Mouse (Mus musculus) neural tube, embryonic 12.5 days (tissue): ENCODE data around the gene Prrg3. TPM values are rescaled to one million over a fixed set of nuclear protein-coding genes. Genes with fewer than 3 reads are reported as not detected.
"Not testable (repeated sequence)": the region's sequence is repeated elsewhere in the genome, so short reads cannot be mapped to it uniquely, and the experiment has no call there.

Experiments used
- ATAC-seq: fragments of 200-750 bp; cut with Nextera tagmentation; 2 replicates; pipeline ENCODE4 v1.8.0; 2017; ENCODE audit warnings: low read depth, mild to moderate bottlenecking, moderate TSS enrichment, moderate library complexity; ENCODE audit not compliant: low FRiP score
- H3K27ac ChIP-seq: fragments of 300-500 bp; sonication (generic); 2 replicates; pipeline ENCODE4 v1.5.1; 2016
- H3K27me3 ChIP-seq: fragments of 300-500 bp; sonication (generic); replicated peaks from 2 replicates; pipeline ENCODE4 v1.6.1; 2016; ENCODE audit warnings: mild to moderate bottlenecking
- H3K36me3 ChIP-seq: fragments of 300-500 bp; sonication (generic); 2 replicates; pipeline ENCODE4 v1.6.1; 2016; ENCODE audit warnings: mild to moderate bottlenecking
- H3K4me1 ChIP-seq: fragments of 300-500 bp; sonication (generic); 2 replicates; pipeline ENCODE4 v1.6.1; 2016
- H3K4me2 ChIP-seq: fragments of 300-500 bp; sonication (generic); replicated peaks from 2 replicates; pipeline ENCODE4 v1.6.1; 2016; ENCODE audit warnings: mild to moderate bottlenecking
- H3K4me3 ChIP-seq: fragments of 300-500 bp; sonication (generic); 2 replicates; pipeline ENCODE4 v1.5.1; 2016
- H3K9ac ChIP-seq: fragments of 300-500 bp; sonication (generic); 2 replicates; pipeline ENCODE4 v1.6.1; 2016; ENCODE audit warnings: mild to moderate bottlenecking
- H3K9me3 ChIP-seq: fragments of 300-500 bp; sonication (generic); 2 replicates; pipeline ENCODE4 v1.6.1; 2016; ENCODE audit warnings: mild to moderate bottlenecking
- WGBS: fragments of 180-500 bp; shearing (Covaris S2); methylation state at CpG from one replicate; pipeline ENCODE4 v1.1.7; 2016; 5-methylcytosine and 5-hydroxymethylcytosine counted together
- polyA plus RNA-seq: library from polyadenylated mRNA; unstranded; fragments of >200 nt; fragmentation: Nextera tagmentation; extraction: Ambion mirVana; gene quantifications from 2 replicates; pipeline ENCODE4 v1.2.1, GENCODE M21; 2016

Gene Prrg3
- 9.8 and 10.8 TPM in 2 replicates for polyA plus RNA-seq

GRCm38 (mm10) chrX:71962073-71963051 is at the start of gene Prrg3:
Prrg3 (plus strand) TSS chrX:71962624.
- Histone ChIP-seq H3K27me3 (no peaks in the 10 kb centered on the region), H3K4me2 (peak within 1 kb of the TSS; percentile 68), H3K9me3 (no peaks in the 10 kb centered on the region), H3K36me3 (no peaks in the 10 kb centered on the region), H3K27ac (no peak within 1 kb of the TSS), H3K4me3 (peak within 1 kb of the TSS; percentile 47), H3K4me1 (peaks cover 6% of the 10 kb centered on the region), H3K9ac (peak within 1 kb of the TSS; percentile 74)
- ATAC-seq: peak; percentile 94
- WGBS: 22% methylated on average over 66 of the region's 72 CpGs

GRCm38 (mm10) chrX:71946631-71947030 is 15.8 kb upstream of the Prrg3 start:
- Histone ChIP-seq H3K27ac (no peak overlapping the region), H3K4me3 (no peak overlapping the region), H3K4me2 (no peak overlapping the region), H3K4me1 (no peaks in the 10 kb centered on the region), H3K36me3 (no peaks in the 10 kb centered on the region), H3K9ac (no peak overlapping the region), H3K27me3 (no peaks in the 10 kb centered on the region), H3K9me3 (no peaks in the 10 kb centered on the region)
- ATAC-seq: no peak
- 14% methylated on average over 3 of the region's 3 CpGs for WGBS

GRCm38 (mm10) chrX:71958366-71958765 is 4.1 kb upstream of the Prrg3 start:
- no peak for ATAC-seq
- Histone ChIP-seq H3K36me3 (no peaks in the 10 kb centered on the region), H3K9ac (no peak overlapping the region)

GRCm38 (mm10) chrX:71963275-71963912 is 970 bp downstream of the Prrg3 start:
- H3K27me3 ChIP-seq: no peaks in the 10 kb centered on the region
- H3K36me3 ChIP-seq: no peaks in the 10 kb centered on the region
- H3K4me3 ChIP-seq: peak overlapping the region; percentile 47
- H3K4me1 ChIP-seq: peaks cover 6% of the 10 kb centered on the region
- peak; percentile 48 for ATAC-seq
- peak overlapping the region; percentile 68 for H3K4me2 ChIP-seq
- H3K9ac ChIP-seq: peak overlapping the region; percentile 74; the same call in 1 of the 2 replicates
- no peak overlapping the region for H3K27ac ChIP-seq
- WGBS: 30% methylated on average over 9 of the region's 9 CpGs
- H3K9me3 ChIP-seq: no peaks in the 10 kb centered on the region

More at GRCm38 (mm10) chrX:71958366-71958765, 4.1 kb upstream of the Prrg3 start:
- Histone ChIP-seq H3K4me3 (no peak overlapping the region), H3K4me2 (no peak overlapping the region), H3K27ac (no peak overlapping the region), H3K4me1 (peaks cover under 1% of the 10 kb centered on the region), H3K27me3 (no peaks in the 10 kb centered on the region), H3K9me3 (no peaks in the 10 kb centered on the region)

GRCm38 (mm10) chrX:71968216-71968615 is 5.8 kb downstream of the Prrg3 start:
- Histone ChIP-seq H3K4me3 (no peak overlapping the region), H3K27me3 (no peaks in the 10 kb centered on the region), H3K36me3 (no peaks in the 10 kb centered on the region), H3K27ac (no peak overlapping the region), H3K9me3 (no peaks in the 10 kb centered on the region), H3K4me1 (peaks cover 6% of the 10 kb centered on the region; the same call in 1 of the 2 replicates), H3K9ac (no peak overlapping the region), H3K4me2 (no peak overlapping the region)
- no peak for ATAC-seq
- 85% methylated on average over 1 of the region's 1 CpGs for WGBS

GRCm38 (mm10) chrX:71968816-71969215 is 6.4 kb downstream of the Prrg3 start:
- WGBS: 78% methylated on average over 6 of the region's 6 CpGs
- Histone ChIP-seq H3K4me3 (no peak overlapping the region), H3K9me3 (no peaks in the 10 kb centered on the region), H3K27ac (no peak overlapping the region), H3K4me1 (0 out of 2 replicates have a peak, but pooled peaks cover under 1% of the 10 kb centered on the region), H3K4me2 (no peak overlapping the region), H3K36me3 (no peaks in the 10 kb centered on the region), H3K9ac (no peak overlapping the region), H3K27me3 (no peaks in the 10 kb centered on the region)
- no peak for ATAC-seq

GRCm38 (mm10) chrX:71971325-71971724 is 8.9 kb downstream of the Prrg3 start:
- WGBS: 81% methylated on average over 5 of the region's 5 CpGs
- H3K4me2 ChIP-seq: no peak overlapping the region
- H3K4me3 ChIP-seq: no peak overlapping the region
- H3K9ac ChIP-seq: no peak overlapping the region
- no peaks in the 10 kb centered on the region for H3K27me3 ChIP-seq
- H3K36me3 ChIP-seq: no peaks in the 10 kb centered on the region
- no peak for ATAC-seq
- no peaks in the 10 kb centered on the region for H3K4me1 ChIP-seq
- H3K27ac ChIP-seq: no peak overlapping the region
- no peaks in the 10 kb centered on the region for H3K9me3 ChIP-seq

GRCm38 (mm10) chrX:71972686-71973085 is 10.3 kb downstream of the Prrg3 start, which contains the start of gene Fate1:
Fate1 (plus strand) TSS chrX:71972986.
- Histone ChIP-seq H3K4me2 (no peak within 1 kb of the TSS), H3K4me1 (no peaks in the 10 kb centered on the region), H3K9me3 (no peaks in the 10 kb centered on the region), H3K36me3 (no peaks in the 10 kb centered on the region), H3K9ac (no peak within 1 kb of the TSS), H3K27me3 (no peaks in the 10 kb centered on the region), H3K27ac (no peak within 1 kb of the TSS), H3K4me3 (no peak within 1 kb of the TSS)
- WGBS: 79% methylated on average over 2 of the region's 2 CpGs
- no peak for ATAC-seq

- not testable (repeated sequence) for H3K9me3 ChIP-seq, H3K9ac ChIP-seq, H3K4me3 ChIP-seq, H3K27me3 ChIP-seq, ATAC-seq, H3K4me1 ChIP-seq, H3K4me2 ChIP-seq, H3K27ac ChIP-seq, H3K36me3 ChIP-seq
Measured at GRCm38 (mm10) chrX:71977681-71978080, 15.3 kb downstream of the Prrg3 start.

GRCm38 (mm10) chrX:71980443-71980842 is 18.0 kb downstream of the Prrg3 start:
- H3K9ac ChIP-seq: no peak overlapping the region
- H3K4me3 ChIP-seq: no peak overlapping the region
- no peaks in the 10 kb centered on the region for H3K4me1 ChIP-seq
- H3K36me3 ChIP-seq: no peaks in the 10 kb centered on the region
- 84% methylated on average over 3 of the region's 3 CpGs for WGBS
- H3K27me3 ChIP-seq: no peaks in the 10 kb centered on the region
- no peak overlapping the region for H3K4me2 ChIP-seq
- no peak overlapping the region for H3K27ac ChIP-seq
- ATAC-seq: no peak
- no peaks in the 10 kb centered on the region for H3K9me3 ChIP-seq

- H3K27me3 ChIP-seq: no peaks in the 10 kb centered on the region
- no peak overlapping the region for H3K4me2 ChIP-seq
- H3K27ac ChIP-seq: no peak overlapping the region
- WGBS: 60% methylated on average over 2 of the region's 2 CpGs
- no peak for ATAC-seq
- no peaks in the 10 kb centered on the region for H3K4me1 ChIP-seq
- H3K9me3 ChIP-seq: no peaks in the 10 kb centered on the region
- H3K9ac ChIP-seq: no peak overlapping the region
- no peak overlapping the region for H3K4me3 ChIP-seq
- no peaks in the 10 kb centered on the region for H3K36me3 ChIP-seq
Measured at GRCm38 (mm10) chrX:71981322-71981721, 18.9 kb downstream of the Prrg3 start.

- Histone ChIP-seq H3K9me3 (no peaks in the 10 kb centered on the region), H3K27ac (no peak overlapping the region), H3K36me3 (no peaks in the 10 kb centered on the region), H3K27me3 (no peaks in the 10 kb centered on the region), H3K9ac (no peak overlapping the region), H3K4me3 (no peak overlapping the region), H3K4me1 (no peaks in the 10 kb centered on the region), H3K4me2 (no peak overlapping the region)
- WGBS: 77% methylated on average over 2 of the region's 2 CpGs
- ATAC-seq: no peak
Measured at GRCm38 (mm10) chrX:71983205-71983604, 20.8 kb downstream of the Prrg3 start.
